Mouse (Mus musculus) ZHBTc4 (cell line): ENCODE results near the gene Metap1d.

Experiments
- DNase-seq: peaks from one replicate; pipeline ENCODE4 v3.0.0-alpha.2; 2011; ENCODE audit warnings: low read depth, low spot score

The Metap1d gene

DNA sequence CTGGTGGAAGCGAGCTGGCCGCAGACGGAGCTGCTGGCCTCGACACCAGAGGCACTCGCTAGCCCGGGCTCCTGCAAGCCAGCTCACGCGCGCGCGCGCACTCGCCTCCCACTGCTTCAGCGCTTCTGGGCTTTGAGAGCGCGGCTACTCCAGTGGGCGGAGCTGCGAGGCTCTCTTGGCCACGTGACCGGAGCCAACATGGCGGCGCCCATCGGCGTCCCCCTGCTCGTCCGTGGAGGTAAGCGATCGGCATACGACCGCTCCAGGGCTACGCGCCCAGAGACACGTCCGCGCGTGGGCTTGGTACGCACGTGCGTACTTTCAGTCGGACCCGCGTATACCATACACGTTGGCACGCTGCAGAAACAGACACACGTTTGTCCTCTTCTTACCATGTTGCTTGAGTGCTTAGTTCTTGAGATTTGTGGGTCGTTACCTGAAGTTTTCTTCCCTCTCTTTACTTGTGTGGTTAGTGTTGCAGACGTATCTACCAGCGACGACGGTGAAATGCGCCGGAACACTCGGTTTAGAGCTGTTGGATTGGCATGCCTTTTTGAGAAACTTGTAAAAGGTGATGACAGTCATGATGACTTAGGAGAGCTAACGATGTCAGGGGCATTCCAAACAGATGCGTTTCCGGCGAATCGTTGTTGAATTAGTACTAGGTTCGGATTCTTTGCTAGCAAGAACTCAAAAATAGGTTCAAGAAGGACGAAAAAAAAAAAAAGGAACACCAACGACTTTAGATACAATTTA is at the start of gene Metap1d:
TSS of gene Metap1d (plus strand) at position 116 of the 756 bp plus-strand sequence.
- peak; percentile 97 for DNase-seq

DNA sequence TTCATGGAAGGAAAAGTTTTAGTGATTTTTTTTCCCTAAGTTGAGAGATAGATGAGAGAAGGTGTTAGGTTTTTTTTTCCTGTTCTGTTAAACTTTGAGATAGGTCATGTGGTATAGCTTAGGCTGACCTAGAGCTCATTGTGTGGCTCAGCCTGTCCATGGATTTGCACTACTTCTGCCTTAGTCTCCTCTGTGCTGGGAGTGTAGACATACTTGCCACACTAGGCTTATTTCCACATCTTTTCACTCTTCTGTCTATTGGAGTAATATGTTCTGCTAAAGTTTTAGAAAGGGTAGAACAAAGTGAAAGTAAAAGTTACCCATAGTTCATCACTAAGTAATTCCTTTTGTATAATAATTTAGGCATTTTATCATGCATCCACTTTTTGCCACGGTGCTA is 47.5 kb upstream of the Metap1d start:
- no peak for DNase-seq

DNA sequence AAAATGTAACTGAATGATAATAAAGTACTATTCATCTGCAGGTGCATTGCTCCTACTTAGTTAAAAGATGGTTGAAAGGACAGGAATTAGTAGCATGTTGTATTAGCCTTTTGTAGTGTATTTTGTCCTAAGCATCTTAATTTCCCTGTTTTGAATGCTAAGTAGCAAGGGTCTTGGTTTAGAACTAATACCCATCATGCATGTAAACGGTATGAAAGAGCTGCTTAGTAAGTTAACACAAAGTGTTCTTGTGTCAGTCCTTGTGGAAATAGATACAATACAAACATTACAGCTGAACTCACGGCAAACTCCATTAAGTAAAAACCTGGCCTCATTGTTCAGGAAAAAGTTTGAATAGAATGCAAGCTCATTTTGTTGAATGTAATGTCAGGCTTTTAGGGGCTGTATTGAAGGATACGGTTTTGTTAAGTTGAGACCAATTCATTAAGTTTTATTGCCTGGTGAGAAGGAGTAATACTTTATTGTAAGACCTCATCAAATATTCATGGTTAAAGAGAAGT is 34.3 kb upstream of the Metap1d start:
- DNase-seq, result no peak

DNA sequence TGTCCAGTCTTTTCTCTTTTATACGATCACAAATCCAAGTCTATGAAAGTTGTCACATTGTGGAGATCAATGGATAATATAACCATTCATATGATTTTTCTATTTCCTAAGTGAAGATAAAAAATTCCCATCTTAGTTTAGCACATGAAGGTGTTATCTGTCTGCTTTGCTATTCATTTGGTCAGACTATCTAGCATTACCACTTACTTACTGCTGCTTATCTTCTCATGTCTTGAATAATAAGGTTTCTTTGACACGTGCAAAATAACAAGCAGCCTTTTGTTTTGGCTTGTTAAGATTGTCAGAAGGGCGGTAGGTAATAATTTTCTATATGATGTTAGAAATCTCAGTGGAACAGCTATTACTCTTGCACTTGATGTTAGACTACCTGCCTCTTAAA is 33.7 kb upstream of the Metap1d start:
- no peak for DNase-seq

DNA sequence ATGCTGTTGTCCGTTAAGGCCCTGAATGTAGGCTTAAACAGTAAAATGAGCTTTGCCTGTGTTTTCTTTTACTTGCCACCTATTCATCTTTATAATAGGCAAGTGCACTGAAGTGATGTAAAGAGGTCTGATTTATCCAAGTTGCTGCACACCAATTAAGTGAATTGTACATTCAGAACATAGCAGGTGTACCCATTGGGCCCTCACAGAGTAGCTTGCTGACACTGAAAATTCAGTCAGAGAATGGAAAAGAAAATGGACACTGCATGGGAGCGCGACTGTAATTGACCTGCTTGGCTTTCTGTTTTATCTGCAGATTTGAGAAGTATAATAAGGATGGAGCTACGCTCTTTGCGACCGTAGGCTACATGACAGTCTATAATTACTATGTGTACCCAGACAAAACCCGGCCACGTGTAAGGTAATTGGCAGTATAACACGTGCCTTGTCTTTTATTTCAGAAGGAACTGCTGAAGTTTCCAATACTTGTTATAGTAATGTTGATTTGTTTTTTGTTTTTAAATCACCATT is 32.1 kb upstream of the Metap1d start:
- DNase-seq, result no peak

DNA sequence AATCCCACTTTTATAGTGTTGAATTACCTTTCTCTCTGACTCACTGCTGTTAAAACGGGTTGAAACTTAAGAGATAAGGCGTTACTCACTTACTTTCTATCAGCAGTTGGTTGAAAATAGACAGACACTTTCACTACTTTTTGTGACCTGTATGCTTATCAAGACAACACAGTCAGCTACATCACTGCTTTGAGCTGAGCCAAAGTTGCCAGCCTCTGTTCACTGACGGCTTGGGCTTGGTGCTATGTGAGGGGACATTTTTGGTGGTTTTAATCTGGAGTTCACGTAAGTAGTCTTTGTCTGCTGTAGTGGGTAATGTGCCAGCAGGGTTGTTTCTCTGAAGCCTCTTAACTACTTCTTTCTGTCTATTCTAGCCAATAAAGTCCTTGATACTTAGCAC is 28.5 kb upstream of the Metap1d start:
- DNase-seq, result no peak

DNA sequence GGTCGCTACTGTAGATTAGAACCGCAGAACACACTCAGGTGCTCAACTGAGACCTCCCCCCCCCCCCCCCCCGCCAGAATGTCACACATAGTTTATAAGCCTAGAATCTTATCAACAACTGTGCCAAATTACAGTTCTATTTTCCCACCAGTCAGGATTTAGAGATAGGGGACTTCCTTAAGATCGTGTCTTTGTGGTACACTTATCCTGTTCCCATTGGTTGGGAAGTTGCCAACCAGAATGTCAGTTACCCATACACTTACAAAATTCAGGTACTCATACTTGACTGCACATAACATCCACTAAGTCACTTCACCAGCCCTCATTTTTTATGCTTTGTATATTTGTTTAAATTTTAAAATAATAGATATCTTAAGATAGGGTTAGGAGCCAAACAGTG is 17.6 kb upstream of the Metap1d start:
- no peak for DNase-seq

DNA sequence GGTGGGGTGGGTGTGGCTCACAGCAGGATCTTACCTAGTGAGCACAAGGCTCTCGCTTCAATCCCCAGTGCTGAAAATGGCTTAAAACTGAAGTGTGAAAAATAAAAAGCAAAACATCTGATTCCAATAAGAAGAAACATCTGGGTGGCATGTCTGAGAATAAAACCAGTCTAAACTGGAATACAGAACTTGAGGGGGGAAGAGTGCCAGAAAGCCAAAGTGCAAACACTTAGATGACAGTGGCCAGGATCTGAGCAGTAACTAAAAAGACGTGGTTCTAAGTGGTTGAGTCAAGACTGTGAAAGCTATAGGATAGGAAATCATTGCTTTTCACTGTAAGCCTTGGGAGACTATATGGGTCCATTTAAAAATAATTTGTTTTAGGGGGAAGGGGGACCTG is 9.7 kb upstream of the Metap1d start:
- peak; percentile 27 for DNase-seq

DNA sequence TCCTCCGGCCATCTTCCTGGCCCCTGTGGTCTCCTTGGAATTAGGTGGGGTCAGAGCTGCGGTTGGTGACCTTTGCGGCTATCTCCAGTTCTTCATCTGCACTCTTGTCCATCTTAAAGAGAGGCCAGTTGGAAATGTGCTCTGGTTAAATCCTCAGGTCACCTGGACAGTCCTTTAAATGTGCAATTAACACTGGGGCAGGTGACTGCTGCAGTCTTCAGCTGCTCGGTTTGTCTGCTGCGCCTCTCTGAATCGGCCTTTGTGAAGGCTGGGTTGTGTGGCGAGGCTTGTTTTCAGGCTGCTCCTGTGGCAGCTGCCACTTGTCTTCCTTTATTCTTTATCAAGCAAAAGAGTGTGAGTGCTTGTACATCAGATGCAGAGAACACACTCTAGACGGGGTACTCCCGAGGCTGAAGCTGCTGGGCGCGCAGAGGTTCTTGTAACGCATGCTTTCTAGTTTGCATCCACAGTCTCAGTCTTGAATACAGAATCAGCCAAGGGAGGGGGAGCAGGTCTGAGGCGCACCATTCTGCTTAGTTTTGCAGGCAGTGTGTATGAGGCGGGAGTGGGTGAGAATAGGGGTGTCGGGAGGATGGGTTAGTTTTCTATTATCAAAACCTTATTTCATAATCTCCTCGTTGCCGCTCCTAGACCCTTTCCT is 7.4 kb upstream of the Metap1d start:
- DNase-seq, result no peak

DNA sequence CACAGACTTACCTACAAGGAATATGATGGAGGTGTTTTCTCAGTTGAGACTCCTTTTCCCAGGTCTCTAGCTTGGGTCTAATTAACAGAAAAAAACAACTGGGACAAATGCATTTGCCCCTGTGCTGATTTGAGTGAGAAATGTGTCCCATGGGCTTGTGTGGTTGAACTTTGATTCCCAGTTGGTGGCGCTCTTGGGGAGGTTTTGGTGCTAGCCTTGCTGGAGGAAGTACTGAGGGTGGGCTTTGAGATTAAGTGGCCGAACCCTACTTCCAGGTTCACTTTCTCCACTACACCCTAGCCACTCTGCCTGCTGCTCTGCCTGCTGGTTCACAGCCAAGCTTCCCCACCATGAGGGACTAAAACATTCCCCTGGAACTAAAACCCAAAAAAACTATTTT is 3.5 kb upstream of the Metap1d start:
- peak; percentile 62 for DNase-seq

DNA sequence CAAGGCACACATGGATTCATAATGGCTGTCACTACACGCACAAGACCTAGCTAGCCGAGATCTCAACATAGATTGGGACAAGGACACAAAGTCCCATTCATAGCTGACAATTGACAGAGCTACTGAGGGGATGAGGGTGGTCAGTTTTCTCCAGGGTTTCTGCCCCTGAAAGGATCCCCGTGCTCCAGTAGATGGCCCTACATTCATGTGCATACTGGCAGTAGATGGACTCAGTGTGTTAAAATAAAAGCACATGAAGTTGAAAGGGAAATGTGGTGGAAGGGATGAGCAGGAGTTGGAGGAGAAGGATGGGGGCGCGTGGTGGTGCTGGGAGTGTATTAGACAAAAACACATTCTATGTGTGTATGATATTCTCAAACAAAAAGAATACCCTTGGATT is 1.3 kb upstream of the Metap1d start:
- no peak for DNase-seq

DNA sequence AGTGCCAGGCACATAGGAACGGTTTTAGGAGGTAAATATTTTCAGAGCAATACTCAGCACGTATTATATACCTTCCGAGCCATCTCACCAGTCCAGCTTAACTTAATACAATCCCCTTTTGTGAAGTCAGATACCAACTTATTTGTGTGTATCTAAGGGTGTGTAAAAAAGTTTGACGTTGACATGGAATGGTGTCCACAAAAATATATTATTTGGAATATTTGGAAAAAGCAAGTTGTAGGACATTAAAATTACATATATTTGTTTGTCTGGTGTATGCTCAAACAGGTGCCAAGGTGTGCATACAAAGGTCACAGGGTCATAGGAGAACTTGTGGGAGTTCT is 813 bp downstream of the Metap1d start:
- DNase-seq, result no peak

DNA sequence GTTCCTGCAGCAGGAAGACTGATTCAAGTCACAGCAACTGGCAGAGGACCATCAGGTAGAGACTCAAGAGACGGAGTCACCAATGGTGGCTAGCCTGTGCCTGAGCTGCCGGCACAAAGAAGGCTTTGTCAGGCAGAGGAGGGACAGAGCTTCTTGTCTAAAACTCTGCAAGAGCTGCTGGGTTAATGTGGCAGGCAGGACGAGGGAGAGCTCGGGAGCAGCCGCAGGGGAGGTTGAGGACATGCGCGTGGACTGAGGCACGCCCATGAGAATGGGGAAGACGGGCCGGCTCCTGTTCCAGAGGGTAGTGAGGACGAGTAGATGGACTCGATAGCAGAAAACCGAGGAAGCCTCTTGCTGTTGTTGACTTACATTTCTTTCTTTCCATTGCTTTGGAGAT is 5.5 kb downstream of the Metap1d start:
- DNase-seq, result no peak

DNA sequence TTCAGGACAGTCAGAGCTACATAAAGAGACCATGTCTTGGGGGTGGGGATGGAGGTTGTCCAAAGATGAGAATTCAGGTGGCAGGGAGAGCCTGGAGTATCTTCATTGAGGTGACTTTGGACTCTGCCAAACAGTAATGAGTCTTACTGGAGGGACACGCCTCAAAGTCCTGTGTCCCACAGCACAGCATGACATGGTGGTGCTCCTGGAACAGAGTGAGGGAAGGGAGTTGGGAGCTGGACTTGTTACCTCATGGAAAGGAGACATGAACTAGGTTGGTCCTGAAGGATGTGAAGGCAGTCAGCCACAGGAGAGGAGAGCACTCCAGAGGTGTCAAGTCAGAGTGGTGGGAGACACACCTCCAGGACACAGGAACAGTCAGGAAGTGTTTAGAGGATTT is 6.6 kb downstream of the Metap1d start:
- DNase-seq, result no peak

DNA sequence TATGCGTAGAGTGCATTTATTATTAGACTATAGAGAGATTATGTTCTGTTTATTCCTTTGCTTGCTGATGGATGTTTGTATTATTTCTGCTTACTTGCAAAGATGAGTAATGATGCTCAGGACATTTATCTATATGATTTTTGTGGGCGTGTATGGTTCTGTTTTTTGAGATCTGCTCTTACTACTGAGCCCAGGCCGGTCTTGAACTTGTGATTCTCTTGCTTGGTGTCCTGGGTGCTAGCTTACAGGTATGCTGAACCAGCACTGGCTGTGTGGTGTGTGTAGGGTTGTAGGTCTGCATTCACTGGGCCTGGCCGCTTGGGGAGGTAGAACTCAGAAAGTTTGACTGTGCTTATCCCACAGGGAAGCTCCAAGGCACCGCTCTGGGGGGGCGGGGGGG is 8.1 kb downstream of the Metap1d start:
- no peak for DNase-seq

DNA sequence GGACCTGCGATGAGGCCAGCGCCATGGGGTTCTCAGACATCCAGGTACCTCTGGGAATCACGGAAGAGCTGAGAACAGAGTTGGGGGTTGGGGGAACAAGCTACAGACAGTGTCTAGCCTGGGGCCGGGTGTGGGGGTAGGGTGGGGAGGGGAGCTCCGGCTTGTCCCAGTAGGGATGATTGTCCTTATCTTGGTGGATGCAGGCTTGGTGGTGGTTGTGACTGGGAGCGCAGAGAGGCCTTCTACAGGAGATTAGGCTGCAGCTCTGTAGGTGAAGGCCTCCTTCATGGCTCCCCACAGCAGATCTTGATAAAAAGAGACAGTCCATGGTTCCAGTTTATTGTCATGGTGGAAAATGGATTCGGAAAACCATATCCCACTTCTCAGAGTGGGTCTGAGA is 8.5 kb downstream of the Metap1d start:
- no peak for DNase-seq

DNA sequence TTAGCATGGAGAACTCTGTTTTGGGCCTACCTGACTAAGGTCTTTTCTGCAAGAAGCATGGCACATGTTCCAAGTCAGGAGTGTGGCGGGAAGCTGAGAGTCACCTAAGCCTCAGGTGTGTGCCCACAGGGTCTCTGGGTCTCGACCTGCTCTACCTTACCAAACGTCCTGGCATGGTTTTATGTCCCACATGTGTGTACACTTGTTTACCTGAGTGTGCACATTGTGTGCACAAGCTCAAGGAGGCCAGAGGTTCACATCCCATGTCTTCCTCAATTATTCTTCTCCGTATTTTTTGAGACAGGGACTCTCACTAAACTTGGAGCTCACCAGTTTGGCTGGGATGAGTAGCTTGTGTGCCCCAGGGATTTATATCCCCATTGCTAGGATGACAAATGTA is 9.0 kb downstream of the Metap1d start:
- DNase-seq, result no peak

DNA sequence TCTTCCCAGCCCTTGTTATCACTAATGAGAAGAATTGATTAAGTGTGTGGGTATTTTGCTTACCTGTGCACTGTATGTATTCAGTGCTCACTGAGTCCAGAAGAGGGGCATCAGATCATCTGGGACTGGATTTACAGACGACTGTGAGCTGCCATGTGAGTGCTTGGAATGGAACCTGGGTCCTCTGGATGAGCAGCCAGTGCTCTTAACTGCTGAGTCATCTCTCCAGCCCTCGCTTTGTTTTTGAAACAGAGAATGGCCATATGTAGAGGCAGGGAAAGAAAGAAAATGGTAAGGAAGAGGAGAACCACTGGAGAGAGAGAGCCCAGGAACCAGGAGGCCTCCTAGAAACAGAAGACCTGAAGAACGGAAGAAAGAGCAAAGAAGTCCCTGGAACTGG is 9.5 kb downstream of the Metap1d start:
- no peak for DNase-seq

DNA sequence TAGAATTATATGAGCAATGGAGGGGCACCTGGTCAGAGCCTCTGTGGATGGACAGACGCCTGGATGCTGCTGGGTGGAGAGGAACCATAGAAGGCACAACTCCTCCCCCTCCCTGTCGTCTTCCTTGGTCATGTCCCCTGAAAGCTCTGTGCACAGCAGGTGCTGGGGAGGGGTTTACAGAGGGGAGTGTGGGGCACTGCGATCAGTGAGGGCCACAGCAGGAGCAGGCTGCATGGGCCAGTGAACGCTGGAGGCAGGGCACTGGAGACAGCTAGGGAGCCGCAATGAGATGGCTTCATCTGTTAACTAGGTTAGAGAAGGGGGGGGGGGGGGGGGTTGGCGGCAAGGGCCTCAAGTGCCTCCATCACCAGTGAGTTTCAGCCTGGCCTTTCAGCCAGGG is 13.0 kb downstream of the Metap1d start:
- no peak for DNase-seq

DNA sequence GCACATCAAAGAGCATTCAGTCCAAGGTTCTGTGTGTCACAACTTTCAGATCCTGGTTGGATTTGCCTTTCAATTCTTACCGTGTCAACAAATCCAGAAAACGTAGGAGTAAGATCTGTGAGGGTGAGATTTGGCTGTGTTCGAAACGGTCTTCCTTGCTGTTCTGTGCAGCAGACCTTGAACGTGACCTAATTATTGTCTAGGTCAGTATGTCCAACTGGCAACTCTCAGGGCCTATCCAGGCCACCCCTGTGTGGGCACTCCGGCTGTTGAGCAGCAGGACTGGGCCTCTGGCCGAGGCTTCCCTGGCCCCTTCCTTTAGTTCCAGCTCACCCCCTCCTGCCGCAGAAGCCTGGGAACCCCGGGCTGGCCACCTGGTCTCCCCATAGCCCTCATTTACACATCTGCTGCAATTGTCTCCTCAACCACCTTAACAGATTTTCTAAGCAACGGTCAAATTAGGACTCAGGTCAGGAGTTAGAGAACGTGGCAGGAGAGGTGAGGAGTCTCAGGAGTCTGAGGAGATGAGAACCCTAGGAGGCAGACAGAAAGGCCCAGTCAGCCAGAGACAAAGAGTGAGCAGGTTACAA is 13.9 kb downstream of the Metap1d start:
- DNase-seq, result no peak

DNA sequence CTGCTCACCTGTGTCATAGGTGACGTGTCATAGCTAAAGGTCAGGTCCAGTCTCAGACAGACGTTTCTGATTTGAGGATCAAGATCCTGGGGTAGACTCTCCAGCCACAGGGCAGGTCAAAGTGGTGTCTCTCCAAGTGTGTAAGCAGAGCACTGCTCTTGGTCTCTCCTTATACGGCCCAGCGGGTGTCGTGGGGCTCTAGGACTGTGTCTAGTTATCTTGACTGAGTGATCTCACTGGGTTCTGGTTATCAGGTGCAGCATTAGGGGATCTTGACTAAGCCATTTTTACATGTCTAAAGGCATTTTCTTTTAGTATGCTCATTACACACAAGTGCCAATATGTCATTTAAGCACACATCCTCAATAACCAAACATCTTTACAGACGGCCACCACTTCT is 18.0 kb downstream of the Metap1d start:
- DNase-seq, result no peak

DNA sequence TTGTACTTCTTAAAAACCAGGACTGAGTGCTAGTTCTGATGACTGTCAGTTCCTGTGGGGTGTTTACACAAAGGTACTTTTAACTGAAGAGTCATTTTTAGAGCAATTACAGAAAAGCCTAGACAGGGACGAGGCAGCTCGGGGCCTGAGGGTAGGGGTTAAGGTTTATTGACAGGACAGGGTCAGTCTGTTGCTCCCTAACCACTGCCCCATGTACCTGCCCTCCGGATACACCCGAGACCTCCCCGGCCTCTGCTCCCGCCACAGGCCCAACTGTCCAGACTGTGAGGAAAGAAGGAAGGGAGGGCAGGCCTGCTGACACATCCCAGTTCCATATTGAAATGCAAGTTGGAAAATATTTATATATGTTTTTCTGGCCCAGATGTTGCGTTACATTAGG is 20.8 kb downstream of the Metap1d start:
- DNase-seq, result no peak

DNA sequence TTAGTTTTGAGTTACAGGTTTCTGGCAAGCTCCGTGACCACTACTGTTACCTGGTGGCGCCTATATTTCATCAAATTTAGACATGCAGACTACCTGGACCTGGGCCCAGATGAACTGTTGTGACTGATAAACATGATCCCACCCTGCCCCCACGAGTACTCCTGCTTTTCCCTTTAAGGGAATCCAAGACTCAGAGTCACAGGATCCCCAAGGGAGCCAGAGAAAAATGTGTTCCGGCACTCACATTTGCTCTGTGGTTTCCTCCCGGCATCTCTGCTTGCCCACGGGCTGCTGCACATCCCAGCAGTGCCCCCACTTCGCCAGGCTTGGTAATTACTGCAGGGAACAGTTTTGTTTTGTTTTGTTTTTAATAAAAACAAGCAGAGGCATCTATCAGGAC is 21.3 kb downstream of the Metap1d start:
- no peak for DNase-seq
